Mouse (Mus musculus) small intestine, adult 2 months (tissue): ENCODE data around the gene Etfrf1.

Experiments used
- CTCF ChIP-seq: fragments of 200-500 bp; IDR thresholded peaks from 2 replicates; pipeline ENCODE4 v1.5.1; 2012; ENCODE audit warnings: low read depth, mild to moderate bottlenecking, control low read depth, inconsistent platforms, low read length, moderate library complexity, mixed read lengths; ENCODE audit not compliant: insufficient replicate concordance, insufficient read length; ENCODE audit errors: extremely low read depth
- POLR2A ChIP-seq: fragments of 200-500 bp; IDR thresholded peaks from 2 replicates; pipeline ENCODE4 v1.6.1; 2012; ENCODE audit warnings: low read depth, mild to moderate bottlenecking, control low read depth, inconsistent platforms, low read length, moderate library complexity

DNA sequence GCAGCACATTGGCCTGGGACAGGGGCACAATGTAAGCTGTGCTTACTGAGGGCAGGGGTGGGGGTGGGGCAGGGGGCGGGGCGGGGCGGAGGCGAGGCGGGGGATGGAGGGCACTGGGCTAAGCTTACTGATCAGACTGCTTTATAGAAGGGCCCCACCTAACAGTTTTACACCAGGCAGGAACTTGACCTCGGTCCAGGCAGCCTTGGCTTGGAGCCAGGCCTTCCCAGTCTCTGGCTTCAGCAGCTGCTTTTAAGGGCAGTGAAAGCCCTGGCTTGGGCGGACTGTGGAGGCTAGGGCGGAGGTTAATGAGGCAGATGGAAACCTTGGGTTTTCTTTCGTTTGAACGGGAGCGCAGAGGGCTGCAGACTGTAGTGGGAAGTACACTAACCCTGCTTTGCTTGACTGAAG is 37.1 kb upstream of the Etfrf1 start:
- TF ChIP-seq CTCF: no peak
- TF ChIP-seq POLR2A: no peak
